Mouse (Mus musculus): ENCODE data around the gene S100z. TPM values are rescaled to one million over a fixed set of nuclear protein-coding genes. Genes with fewer than 3 reads are reported as not detected.

The S100z gene
- total and polyA plus RNA-seq, 3 experiments, result not detected

DNA sequence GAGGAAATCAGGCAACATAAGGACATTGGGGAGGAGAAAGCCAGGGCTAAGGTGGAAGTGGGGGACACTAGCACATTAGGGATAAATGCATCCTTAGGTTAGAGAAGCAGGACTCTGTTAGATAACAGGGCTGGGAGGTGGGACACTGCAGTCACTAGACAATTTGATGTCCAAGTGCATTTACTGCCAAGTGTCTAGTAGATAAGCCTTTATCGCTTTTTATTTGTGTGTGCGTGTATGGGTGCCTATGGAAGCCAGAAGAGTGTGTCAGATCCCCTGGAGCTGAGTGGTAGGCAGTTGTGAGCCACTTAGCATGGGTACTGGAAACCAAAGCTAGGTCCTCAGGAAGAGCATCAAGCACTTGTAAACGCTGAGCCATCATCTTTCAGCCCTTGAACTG lies 4.2 kb downstream of the S100z start:
- no peak overlapping the region for H3K9ac ChIP-seq (ENCODE audit: control insufficient read depth, low read depth, low read length, poor library complexity, severe bottlenecking)
- DNase-seq (ENCODE audit: low read depth, low spot score), result peak; percentile 47
- no peak overlapping the region for H3K4me3 ChIP-seq (ENCODE audit: control insufficient read depth in 1 of 2, insufficient read depth in 1 of 2, low read depth in 2 of 2, low read length in 2 of 2)
- no peaks in the 10 kb centered on the region for H3K79me2 ChIP-seq (ENCODE audit: control insufficient read depth, insufficient read depth, low read length, poor library complexity)
- H3K36me3 ChIP-seq (ENCODE audit: control insufficient read depth in 1 of 2, insufficient read depth in 2 of 2, low read length in 2 of 2), result peaks cover 0 to 17% of the 10 kb centered on the region in 2 experiments; a peak in 2 of 4 replicates
- H3K27me3 ChIP-seq (ENCODE audit: control insufficient read depth in 1 of 2, insufficient read depth in 2 of 2, low read length in 2 of 2), result no peaks in the 10 kb centered on the region
- peaks cover 18 to 30% of the 10 kb centered on the region in 2 experiments for H3K4me1 ChIP-seq (ENCODE audit: control insufficient read depth in 1 of 2, insufficient read depth in 2 of 2, low read length in 2 of 2)
- TF ChIP-seq MEF2A (IDR thresholded peaks at IDR 0.05; ENCODE audit: extremely low read depth, insufficient replicate concordance, low read depth, low read length, poor library complexity, severe bottlenecking) (no peak), GATA1 (IDR thresholded peaks at IDR 0.05; ENCODE audit: low read depth, low read length) (peak; percentile 82), NELFE (IDR thresholded peaks at IDR 0.05; ENCODE audit: low read depth, low read length) (no peak), EP300 (IDR thresholded peaks at IDR 0.05; ENCODE audit: low read depth in 1 of 2, low read length in 2 of 2) (peak; percentile 57 to 60; a peak in 3 of 4 replicates), CHD1 (IDR thresholded peaks at IDR 0.05; ENCODE audit: low read depth, low read length) (no peak), MXI1 (IDR thresholded peaks at IDR 0.05; ENCODE audit: low read depth, low read length) (peak; percentile 18; the same call in 1 of the 2 replicates), SIN3A (IDR thresholded peaks at IDR 0.05; ENCODE audit: low read length) (no peak), JUND (IDR thresholded peaks at IDR 0.05; ENCODE audit: low read depth, low read length) (no peak), E2F4 (IDR thresholded peaks at IDR 0.05; ENCODE audit: borderline replicate concordance, low read depth, low read length) (no peak), ZMIZ1 (IDR thresholded peaks at IDR 0.05; ENCODE audit: low read depth, low read length) (no peak), POLR2AphosphoS5 (IDR thresholded peaks at IDR 0.05; ENCODE audit: borderline replicate concordance, low read depth, low read length) (no peak), MYC (IDR thresholded peaks at IDR 0.05; ENCODE audit: low read depth, low read length) (no peak), MAZ (IDR thresholded peaks at IDR 0.05; ENCODE audit: low read depth, low read length) (no peak), TAL1 (IDR thresholded peaks at IDR 0.05; ENCODE audit: low read length) (no peak), RCOR1 (IDR thresholded peaks at IDR 0.05; ENCODE audit: low read depth, low read length) (peak; percentile 49; the same call in 1 of the 2 replicates), TCF12 (IDR thresholded peaks at IDR 0.05; ENCODE audit: low read depth, low read length) (peak; percentile 52)
- H3K9me3 ChIP-seq (replicated peaks; ENCODE audit: insufficient read depth, low read length), result no peaks in the 10 kb centered on the region
- H3K27ac ChIP-seq (ENCODE audit: control insufficient read depth, low read depth, low read length), result peak overlapping the region; percentile 37

DNA sequence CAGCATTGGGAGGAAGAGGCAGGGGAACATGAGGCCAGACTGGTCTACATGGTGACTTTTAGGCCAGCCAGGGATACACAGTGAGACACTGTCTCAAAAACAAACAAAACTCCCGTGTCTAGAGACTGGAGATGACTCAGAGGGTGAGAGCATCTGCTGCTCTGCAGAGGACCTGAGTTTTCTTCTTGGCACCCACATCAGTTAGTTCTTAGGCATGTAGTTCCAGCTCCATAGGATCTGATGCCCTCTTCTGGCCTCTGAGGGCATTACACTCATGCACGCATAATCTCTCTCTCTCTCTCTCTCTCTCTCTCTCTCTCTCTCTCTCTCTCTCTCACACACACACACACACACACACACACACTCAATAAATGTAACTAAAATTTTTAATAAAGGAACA lies 7.6 kb downstream of the S100z start:
- Histone ChIP-seq H3K36me3 (ENCODE audit: control insufficient read depth in 1 of 2, insufficient read depth in 2 of 2, low read length in 2 of 2) (peaks cover 0 to 12% of the 10 kb centered on the region in 2 experiments; a peak in 2 of 4 replicates), H3K79me2 (ENCODE audit: control insufficient read depth, insufficient read depth, low read length, poor library complexity) (no peaks in the 10 kb centered on the region), H3K27ac (ENCODE audit: control insufficient read depth, low read depth, low read length) (no peak overlapping the region), H3K4me3 (ENCODE audit: control insufficient read depth in 1 of 2, insufficient read depth in 1 of 2, low read depth in 2 of 2, low read length in 2 of 2) (no peak overlapping the region), H3K9ac (ENCODE audit: control insufficient read depth, low read depth, low read length, poor library complexity, severe bottlenecking) (no peak overlapping the region), H3K27me3 (ENCODE audit: control insufficient read depth in 1 of 2, insufficient read depth in 2 of 2, low read length in 2 of 2) (no peaks in the 10 kb centered on the region), H3K4me1 (ENCODE audit: control insufficient read depth in 1 of 2, insufficient read depth in 2 of 2, low read length in 2 of 2) (peaks cover 14 to 17% of the 10 kb centered on the region in 2 experiments), H3K9me3 (replicated peaks; ENCODE audit: insufficient read depth, low read length) (no peaks in the 10 kb centered on the region)
- peak; percentile 20 for DNase-seq (ENCODE audit: low read depth, low spot score)
- no peak for TF ChIP-seq SIN3A (IDR thresholded peaks at IDR 0.05; ENCODE audit: low read length)
- peak; percentile 38 to 46 (median 39); a peak in 5 of 6 replicates for TF ChIP-seq CTCF (IDR thresholded peaks at IDR 0.05 in 2 of 3, conservative IDR thresholded peaks at IDR 0.05 in 1 of 3; ENCODE audit: control insufficient read depth in 1 of 3, insufficient read depth in 1 of 3, low read depth in 2 of 3, low read length in 3 of 3, poor library complexity in 1 of 3, severe bottlenecking in 1 of 3)
- no peak for TF ChIP-seq TAL1 (IDR thresholded peaks at IDR 0.05; ENCODE audit: low read length)
- TF ChIP-seq RAD21 (IDR thresholded peaks at IDR 0.05; ENCODE audit: low read depth, low read length), result peak; percentile 27
- no peak for TF ChIP-seq MYB (IDR thresholded peaks at IDR 0.05; ENCODE audit: low read depth, low read length)

Measured in MEL (cell line).